Mouse (Mus musculus) embryonic facial prominence, embryonic 14.5 days (tissue): ENCODE measurements around the gene Gm20509. TPM values are rescaled to one million over a fixed set of nuclear protein-coding genes. Genes with fewer than 3 reads are reported as not detected.

Experiments
- ATAC-seq: fragments of 200-750 bp; cut with Nextera tagmentation; 2 replicates; pipeline ENCODE4 v1.8.0; 2017; ENCODE audit warnings: low read depth, moderate number of reproducible peaks, moderate TSS enrichment
- DNase-seq: peaks from one replicate; pipeline ENCODE4 v3.0.0-alpha.2; 2015; ENCODE audit warnings: low spot score
- H3K27ac ChIP-seq: fragments of 300-500 bp; sonication (generic); replicated peaks from 2 replicates; pipeline ENCODE4 v1.5.1; 2014; ENCODE audit warnings: low read depth, mild to moderate bottlenecking, low read length, moderate library complexity
- H3K27me3 ChIP-seq: fragments of 300-500 bp; sonication (generic); replicated peaks from 2 replicates; pipeline ENCODE4 v1.6.1; 2014; ENCODE audit warnings: low read length; ENCODE audit not compliant: control insufficient read depth, insufficient read depth
- H3K36me3 ChIP-seq: fragments of 300-500 bp; sonication (generic); 2 replicates; pipeline ENCODE4 v1.6.1; 2014; ENCODE audit warnings: low read length, mixed read lengths; ENCODE audit not compliant: control insufficient read depth, insufficient read depth
- H3K4me1 ChIP-seq: fragments of 300-500 bp; sonication (generic); 2 replicates; pipeline ENCODE4 v1.6.1; 2014; ENCODE audit warnings: antibody characterized with exemption, low read length; ENCODE audit not compliant: control insufficient read depth, insufficient read depth
- H3K4me2 ChIP-seq: fragments of 300-500 bp; sonication (generic); 2 replicates; pipeline ENCODE4 v1.6.1; 2014; ENCODE audit warnings: low read depth, mild to moderate bottlenecking, low read length, moderate library complexity, mixed read lengths
- H3K4me3 ChIP-seq: fragments of 300-500 bp; sonication (generic); 2 replicates; pipeline ENCODE4 v1.5.1; 2014; ENCODE audit warnings: low read depth, mild to moderate bottlenecking, low read length
- H3K9ac ChIP-seq: fragments of 300-500 bp; sonication (generic); 2 replicates; pipeline ENCODE4 v1.6.1; 2014; ENCODE audit warnings: low read depth, mild to moderate bottlenecking, low read length, moderate library complexity, mixed read lengths
- H3K9me3 ChIP-seq: fragments of 300-500 bp; sonication (generic); 2 replicates; pipeline ENCODE4 v1.6.1; 2016; ENCODE audit warnings: low read length; ENCODE audit not compliant: control insufficient read depth
- WGBS: fragments of 180-500 bp; shearing (Covaris S2); extraction: QIAGEN DNeasy Blood & Tissue Kit; methylation state at CpG from one replicate; pipeline ENCODE4 v1.1.7; 2014; 5-methylcytosine and 5-hydroxymethylcytosine counted together
- polyA plus RNA-seq: library from polyadenylated mRNA; unstranded; fragments of >200 nt; fragmentation: Nextera tagmentation; extraction: Ambion mirVana; gene quantifications from 2 replicates; pipeline ENCODE4 v1.2.1, GENCODE M21; 2014

Gene Gm20509
- polyA plus RNA-seq, 1 experiment from 2014 or later = not detected

GRCm38 (mm10) chr9:73129875-73130274 lies 27.6 kb downstream of the Gm20509 start:
- 80% methylated on average over 8 of the region's 8 CpGs for WGBS
- no peaks in the 10 kb centered on the region for H3K27me3 ChIP-seq
- no peaks in the 10 kb centered on the region for H3K4me1 ChIP-seq
- H3K9me3 ChIP-seq = no peaks in the 10 kb centered on the region
- H3K4me3 ChIP-seq = no peak overlapping the region
- no peak overlapping the region for H3K9ac ChIP-seq
- no peak overlapping the region for H3K27ac ChIP-seq
- ATAC-seq = no peak
- no peak overlapping the region for H3K4me2 ChIP-seq
- no peak for DNase-seq
- H3K36me3 ChIP-seq = peaks cover 55% of the 10 kb centered on the region

- no peak overlapping the region for H3K9ac ChIP-seq
- DNase-seq (no peak), ATAC-seq (no peak)
- H3K27me3 ChIP-seq = no peaks in the 10 kb centered on the region
- no peak overlapping the region for H3K4me3 ChIP-seq
- no peaks in the 10 kb centered on the region for H3K4me1 ChIP-seq
- 85% methylated on average over 4 of the region's 4 CpGs for WGBS
- H3K4me2 ChIP-seq = no peak overlapping the region
- H3K27ac ChIP-seq = no peak overlapping the region
- H3K9me3 ChIP-seq = no peaks in the 10 kb centered on the region
- H3K36me3 ChIP-seq = peaks cover 49% of the 10 kb centered on the region
Measured at GRCm38 (mm10) chr9:73130529-73130928, 28.3 kb downstream of the Gm20509 start.

- H3K27ac ChIP-seq = no peak overlapping the region
- WGBS = 61% methylated on average over 11 of the region's 11 CpGs
- no peaks in the 10 kb centered on the region for H3K9me3 ChIP-seq
- no peak overlapping the region for H3K4me2 ChIP-seq
- H3K36me3 ChIP-seq = no peaks in the 10 kb centered on the region
- no peak for ATAC-seq
- H3K27me3 ChIP-seq = no peaks in the 10 kb centered on the region
- no peak overlapping the region for H3K9ac ChIP-seq
- H3K4me1 ChIP-seq = no peaks in the 10 kb centered on the region
- DNase-seq = no peak
- no peak overlapping the region for H3K4me3 ChIP-seq
Measured at GRCm38 (mm10) chr9:73137341-73137886, 35.1 kb downstream of the Gm20509 start.

GRCm38 (mm10) chr9:73154347-73154746 lies 52.1 kb downstream of the Gm20509 start:
- DNase-seq (no peak), ATAC-seq (no peak)
- WGBS = 51% methylated on average over 9 of the region's 9 CpGs

GRCm38 (mm10) chr9:73157968-73158367 lies 55.7 kb downstream of the Gm20509 start:
- WGBS = 84% methylated on average over 4 of the region's 4 CpGs
- H3K27me3 ChIP-seq = no peaks in the 10 kb centered on the region
- no peaks in the 10 kb centered on the region for H3K36me3 ChIP-seq
- DNase-seq (no peak), ATAC-seq (no peak)
- no peak overlapping the region for H3K27ac ChIP-seq
- H3K4me2 ChIP-seq = no peak overlapping the region
- no peaks in the 10 kb centered on the region for H3K4me1 ChIP-seq
- no peak overlapping the region for H3K9ac ChIP-seq
- H3K4me3 ChIP-seq = no peak overlapping the region
- 0 out of 2 replicates have a peak, but pooled peaks cover 3% of the 10 kb centered on the region for H3K9me3 ChIP-seq

More at GRCm38 (mm10) chr9:73154347-73154746, 52.1 kb downstream of the Gm20509 start:
- H3K36me3 ChIP-seq = no peaks in the 10 kb centered on the region
- H3K4me2 ChIP-seq = no peak overlapping the region
- no peaks in the 10 kb centered on the region for H3K4me1 ChIP-seq
- H3K27ac ChIP-seq = no peak overlapping the region
- no peak overlapping the region for H3K4me3 ChIP-seq
- H3K9me3 ChIP-seq = 0 out of 2 replicates have a peak, but pooled peaks cover 3% of the 10 kb centered on the region
- H3K9ac ChIP-seq = no peak overlapping the region
- no peaks in the 10 kb centered on the region for H3K27me3 ChIP-seq

GRCm38 (mm10) chr9:73159265-73159664 lies 57.0 kb downstream of the Gm20509 start:
- Histone ChIP-seq H3K27me3 (no peaks in the 10 kb centered on the region), H3K4me2 (no peak overlapping the region), H3K4me1 (no peaks in the 10 kb centered on the region), H3K4me3 (no peak overlapping the region), H3K27ac (no peak overlapping the region), H3K9me3 (0 out of 2 replicates have a peak, but pooled peaks cover 3% of the 10 kb centered on the region), H3K9ac (no peak overlapping the region), H3K36me3 (no peaks in the 10 kb centered on the region)
- WGBS = 32% methylated on average over 1 of the region's 1 CpGs
- ATAC-seq = no peak
- peak; percentile 75 for DNase-seq

GRCm38 (mm10) chr9:73162571-73163333 lies 60.5 kb downstream of the Gm20509 start:
- peak; percentile 93 for DNase-seq
- H3K4me3 ChIP-seq = peak overlapping the region; percentile 30
- no peaks in the 10 kb centered on the region for H3K4me1 ChIP-seq
- no peaks in the 10 kb centered on the region for H3K27me3 ChIP-seq
- 0 out of 2 replicates have a peak, but pooled peaks cover 3% of the 10 kb centered on the region for H3K9me3 ChIP-seq
- 16% methylated on average over 26 of the region's 26 CpGs for WGBS
- H3K4me2 ChIP-seq = peak overlapping the region; percentile 55
- H3K9ac ChIP-seq = peak overlapping the region; percentile 52
- H3K36me3 ChIP-seq = no peaks in the 10 kb centered on the region
- H3K27ac ChIP-seq = no peak overlapping the region
- peak; percentile 79 for ATAC-seq

- no peak for ATAC-seq
- Histone ChIP-seq H3K4me2 (no peak overlapping the region), H3K4me1 (no peaks in the 10 kb centered on the region), H3K36me3 (no peaks in the 10 kb centered on the region), H3K27ac (no peak overlapping the region), H3K9ac (no peak overlapping the region), H3K27me3 (no peaks in the 10 kb centered on the region), H3K4me3 (no peak overlapping the region), H3K9me3 (no peaks in the 10 kb centered on the region)
- DNase-seq = no peak
- WGBS = 82% methylated on average over 4 of the region's 4 CpGs
Measured at GRCm38 (mm10) chr9:73165631-73166030, 63.4 kb downstream of the Gm20509 start.
